Mouse (Mus musculus): ENCODE results near the gene Zfp768.
A peak's percentile ranks its signal among the peaks of the same experiment; 100 is the strongest.
"Not testable (repeated sequence)": the region's sequence is repeated elsewhere in the genome, so short reads cannot be mapped to it uniquely, and the experiment has no call there.

Zfp768 gene

DNA sequence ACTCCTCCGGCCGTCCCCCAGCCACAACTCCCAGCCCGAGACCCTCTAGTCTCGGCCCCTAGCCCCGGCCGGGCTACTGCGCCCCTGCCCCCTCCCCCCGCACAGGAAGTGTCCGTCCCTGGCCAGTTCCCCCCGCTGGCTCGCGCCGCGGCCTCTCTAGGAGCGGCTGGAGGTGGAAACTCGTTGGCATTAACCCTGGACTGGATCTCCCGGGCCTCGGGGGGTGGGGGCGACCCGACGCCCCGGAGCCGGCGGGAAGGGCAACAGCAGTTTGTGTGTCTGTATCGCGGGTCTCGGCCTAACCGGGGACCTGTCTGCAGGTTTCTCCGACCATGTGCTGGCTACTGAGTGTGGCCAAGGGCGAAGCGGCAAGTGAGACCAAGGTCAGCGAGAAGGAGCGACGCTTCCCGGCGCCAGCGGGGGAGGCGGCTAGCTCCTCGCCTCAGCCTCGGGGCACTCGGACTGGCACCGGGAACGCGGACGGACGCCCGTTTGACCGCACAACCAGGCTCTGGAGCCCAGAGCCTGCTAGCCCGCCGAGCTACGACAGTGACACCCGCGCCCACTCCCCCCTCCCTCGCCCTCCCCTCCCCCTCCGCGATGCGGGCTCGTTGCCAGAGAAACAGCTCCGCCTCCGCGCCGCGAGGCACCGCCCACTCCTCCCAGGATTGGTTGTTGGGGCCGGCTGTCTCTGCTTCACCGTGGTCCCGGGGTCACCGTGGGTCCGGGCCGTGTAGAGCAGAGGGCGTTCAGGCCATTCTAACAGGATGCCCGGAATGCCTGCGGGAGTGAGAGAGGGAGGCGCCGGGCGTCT is at the start of gene Zfp768:
Gene Zfp768, minus strand, starts transcription at position 78 of the 814 bp plus-strand sequence.
- DNase-seq (ENCODE audit: low spot score): peak; percentile 92

GRCm38 (mm10) chr7:127393944-127394333 is 48.5 kb upstream of the Zfp768 start:
- DNase-seq (ENCODE audit: low spot score): no peak

DNA sequence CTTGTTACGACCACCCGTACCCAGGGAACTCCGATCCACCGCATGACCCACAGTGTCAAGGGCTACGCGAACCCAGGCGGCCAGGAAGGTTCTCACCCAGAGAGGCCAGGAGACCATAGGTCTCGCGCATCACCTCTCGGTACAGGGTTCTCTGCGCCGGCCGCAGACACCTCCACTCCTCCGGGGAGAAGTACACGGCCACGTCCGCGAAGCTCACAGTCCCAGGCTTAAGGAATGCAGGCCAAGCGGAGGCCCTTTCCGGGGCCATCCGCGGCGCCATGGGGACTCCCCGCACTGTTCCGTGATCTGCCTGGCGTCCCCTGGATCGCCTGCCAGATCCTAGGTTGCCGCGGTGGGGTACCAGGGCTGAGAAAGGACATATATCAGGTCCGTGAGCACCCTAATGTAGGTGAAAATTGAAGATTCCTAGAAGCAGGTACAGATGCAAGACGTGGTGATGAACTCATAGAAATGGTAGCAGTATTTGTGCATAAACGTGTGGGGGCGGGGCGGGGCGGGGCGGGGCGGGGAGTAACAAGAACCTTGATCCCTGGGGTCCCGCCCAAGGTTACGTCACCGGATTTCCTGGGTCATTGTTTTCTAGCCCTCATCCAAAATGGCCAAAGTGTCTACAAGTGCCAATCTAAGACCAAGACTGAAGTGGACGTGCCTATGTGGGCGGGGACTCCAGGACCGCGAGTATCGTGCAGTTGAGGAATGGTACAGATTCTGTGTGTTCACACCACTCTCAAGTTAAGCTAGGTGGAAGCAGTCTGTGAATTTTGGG is 48.0 kb upstream of the Zfp768 start, which contains the start of gene E430018J23Rik:
Gene E430018J23Rik, minus strand, starts transcription at position 473 of the 787 bp plus-strand sequence.
- peak; percentile 99 for DNase-seq (ENCODE audit: low spot score)

DNA sequence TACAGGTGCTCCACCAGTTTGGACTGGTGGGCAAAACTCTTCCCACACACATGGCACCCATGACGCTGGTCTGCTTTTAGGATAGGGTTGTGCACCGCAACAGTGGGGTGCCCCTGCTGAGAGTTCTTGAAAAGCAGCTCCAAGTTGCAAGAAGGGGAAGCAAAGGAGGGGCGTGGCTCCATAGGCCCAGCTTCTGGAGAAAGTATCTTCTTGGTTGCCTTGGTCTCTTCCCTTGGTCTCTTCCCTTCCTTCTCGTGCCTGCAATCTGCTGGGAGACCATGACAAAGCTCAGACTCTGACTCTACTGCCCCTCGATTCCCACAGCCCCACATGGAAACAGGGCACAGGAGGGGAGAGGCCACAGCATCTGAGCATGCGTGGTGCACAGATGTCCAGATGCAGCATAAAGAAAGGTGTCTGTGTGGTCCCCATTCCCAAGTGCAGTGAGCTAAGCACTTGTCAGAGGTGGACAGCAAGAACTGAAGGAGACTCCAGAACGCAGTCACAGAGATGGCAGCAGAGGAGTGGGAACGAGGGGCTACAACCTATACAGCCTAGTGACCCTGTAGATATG is 46.9 kb upstream of the Zfp768 start:
- DNase-seq (ENCODE audit: low spot score): no peak

GRCm38 (mm10) chr7:127391538-127391937 is 46.1 kb upstream of the Zfp768 start:
- no peak for DNase-seq (ENCODE audit: low spot score)

DNA sequence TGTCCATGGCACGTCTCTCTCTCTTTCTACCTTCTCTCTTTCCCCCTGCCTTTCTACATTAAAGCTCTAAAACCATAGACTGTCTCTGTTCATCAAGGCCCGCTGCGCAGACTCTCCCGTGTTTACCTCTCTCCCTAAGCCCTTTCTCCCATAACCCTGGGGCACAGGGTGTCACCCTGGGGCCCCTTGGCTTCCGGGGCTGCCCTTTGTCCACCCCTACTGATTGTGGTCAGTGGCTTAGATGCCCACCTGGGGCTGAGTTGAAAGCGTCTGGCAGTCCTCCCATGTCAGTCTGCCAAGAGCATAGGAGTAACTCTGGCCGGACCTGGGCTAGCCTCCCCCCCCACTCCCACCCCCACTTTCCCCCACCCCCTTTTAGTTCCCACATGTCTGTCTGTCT is 44.9 kb upstream of the Zfp768 start:
- no peak for DNase-seq (ENCODE audit: low spot score)

DNA sequence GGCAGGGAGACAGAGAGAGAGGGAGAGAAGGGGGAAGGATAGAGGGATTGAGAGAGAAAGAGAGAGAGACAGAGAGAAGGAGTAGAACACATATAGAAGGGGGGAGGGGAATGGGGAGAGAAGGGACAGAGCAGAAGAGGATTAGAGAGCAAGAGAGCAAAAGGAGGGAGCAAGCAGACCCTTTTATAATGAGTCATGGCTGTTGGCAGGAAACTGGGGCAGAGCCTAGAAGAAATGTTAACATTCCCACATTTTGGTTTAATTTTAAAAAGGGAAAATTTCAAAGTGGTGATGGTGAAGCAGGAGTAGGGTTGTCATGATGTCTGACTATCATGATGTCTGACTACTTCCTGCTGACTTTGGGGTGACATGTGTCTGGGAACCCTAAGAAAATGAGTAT is 42.8 kb upstream of the Zfp768 start:
- not testable (repeated sequence) for DNase-seq (ENCODE audit: low spot score)

DNA sequence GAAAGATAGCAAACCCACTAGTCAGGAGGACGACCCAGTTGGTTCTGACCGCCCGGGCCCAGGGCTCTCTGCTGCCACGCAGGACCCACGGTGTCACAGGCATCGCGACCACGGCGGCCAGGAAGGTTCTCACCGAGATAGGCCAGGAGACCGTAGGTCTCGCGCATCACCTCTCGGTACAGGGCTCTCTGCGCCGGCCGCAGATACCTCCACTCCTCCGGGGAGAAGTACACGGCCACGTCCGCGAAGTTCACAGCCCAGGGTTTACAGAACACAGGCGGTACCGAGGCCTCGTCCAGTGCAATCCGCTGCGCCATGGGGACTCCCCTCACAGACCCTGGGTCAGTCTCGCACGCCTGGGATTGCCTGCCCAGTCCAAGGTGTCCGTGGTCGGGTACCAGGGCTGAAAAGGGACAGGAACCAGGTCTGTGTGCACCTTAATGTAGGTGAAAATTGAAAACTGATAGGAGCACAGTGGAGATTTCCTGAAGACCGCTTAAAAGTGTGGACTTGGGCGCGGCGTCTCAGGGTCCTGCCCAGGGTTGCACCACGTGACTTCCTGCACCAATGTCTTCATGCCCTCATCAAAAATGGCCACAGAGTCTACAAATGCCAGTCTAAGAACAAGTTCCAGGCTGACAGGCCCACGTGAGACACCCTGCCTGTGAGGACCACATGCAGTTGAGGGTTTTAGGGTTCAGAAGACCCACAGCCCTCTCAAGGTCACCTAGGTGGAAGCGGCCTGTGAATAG is 41.4 kb upstream of the Zfp768 start, which contains the start of gene 9130019O22Rik:
Gene 9130019O22Rik, minus strand, starts transcription at position 526 of the 752 bp plus-strand sequence.
- peak; percentile 95 for DNase-seq (ENCODE audit: low spot score)

GRCm38 (mm10) chr7:127385560-127385959 is 40.2 kb upstream of the Zfp768 start:
- not testable (repeated sequence) for DNase-seq (ENCODE audit: low spot score)

DNA sequence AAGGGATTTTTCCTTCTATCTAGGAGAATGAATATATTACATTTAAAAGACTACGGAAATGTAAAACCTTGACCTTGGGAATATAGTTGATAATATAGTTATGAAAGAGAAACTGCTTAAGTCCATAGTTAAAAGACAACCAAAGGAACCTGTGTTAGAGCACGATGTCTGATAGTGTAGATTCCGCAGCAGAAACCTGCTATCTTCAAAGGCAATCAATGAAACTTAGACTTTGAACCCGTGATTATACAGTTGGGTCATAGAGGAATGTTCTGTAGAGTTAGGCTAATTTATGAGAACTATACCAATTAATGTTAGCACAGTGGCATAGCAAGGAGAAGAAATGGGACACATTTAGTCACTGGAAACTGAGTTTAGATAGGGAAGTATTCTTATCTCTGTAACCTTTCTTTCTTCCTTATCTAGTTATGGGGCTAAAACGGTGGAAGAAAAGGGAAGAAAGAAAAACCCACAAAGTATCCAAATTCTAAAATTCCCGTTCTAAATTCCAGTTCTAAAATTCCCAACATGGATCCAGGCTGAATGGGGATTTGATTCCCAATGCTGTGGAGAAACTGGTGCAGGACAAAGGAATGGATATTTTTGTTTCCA is 33.0 kb upstream of the Zfp768 start:
- DNase-seq (ENCODE audit: low spot score): no peak

DNA sequence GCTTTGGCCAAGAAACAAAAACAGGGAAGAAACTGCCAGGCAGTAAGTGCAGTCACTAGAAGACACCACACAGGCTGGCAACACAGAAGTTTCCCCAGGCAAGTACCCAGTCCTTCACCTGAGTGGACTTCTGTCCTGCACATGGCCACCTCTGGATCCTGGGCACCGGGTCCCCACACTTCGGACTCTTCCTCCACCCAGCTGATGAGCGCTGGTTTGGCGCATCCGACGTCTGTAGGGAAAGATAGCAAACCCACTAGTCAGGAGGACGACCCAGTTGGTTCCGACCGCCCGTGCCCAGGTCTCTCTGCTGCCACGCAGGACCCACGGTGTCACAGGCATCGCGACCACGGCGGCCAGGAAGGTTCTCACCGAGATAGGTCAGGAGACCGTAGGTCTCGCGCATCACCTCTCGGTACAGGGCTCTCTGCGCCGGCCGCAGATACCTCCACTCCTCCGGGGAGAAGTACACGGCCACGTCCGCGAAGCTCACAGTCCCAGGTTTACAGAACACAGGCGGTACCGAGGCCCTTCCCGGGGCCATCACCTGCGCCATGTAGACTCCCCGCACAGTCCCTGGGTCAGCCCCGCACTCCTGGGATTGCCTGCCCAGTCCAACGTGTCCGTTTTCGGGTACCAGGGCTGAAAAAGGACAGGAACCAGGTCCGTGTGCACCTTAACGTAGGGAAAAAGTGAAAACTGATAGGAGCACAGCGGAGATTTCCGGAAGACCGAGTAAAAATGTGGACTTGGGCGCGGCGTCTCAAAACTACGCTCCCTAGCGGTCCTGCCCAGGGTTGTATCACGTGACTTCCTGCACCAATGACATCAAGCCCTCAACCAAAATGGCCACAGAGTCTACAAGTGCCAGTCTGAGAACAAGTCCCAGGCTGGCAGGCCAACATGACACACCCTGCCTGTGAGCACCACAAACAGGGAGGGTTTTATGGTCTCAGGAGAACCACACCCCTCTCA is 30.2 kb upstream of the Zfp768 start, which contains the start of gene Zfp747:
Gene Zfp747, minus strand, starts transcription at position 780 of the 975 bp plus-strand sequence.
- peak; percentile 97 for DNase-seq (ENCODE audit: low spot score)

DNA sequence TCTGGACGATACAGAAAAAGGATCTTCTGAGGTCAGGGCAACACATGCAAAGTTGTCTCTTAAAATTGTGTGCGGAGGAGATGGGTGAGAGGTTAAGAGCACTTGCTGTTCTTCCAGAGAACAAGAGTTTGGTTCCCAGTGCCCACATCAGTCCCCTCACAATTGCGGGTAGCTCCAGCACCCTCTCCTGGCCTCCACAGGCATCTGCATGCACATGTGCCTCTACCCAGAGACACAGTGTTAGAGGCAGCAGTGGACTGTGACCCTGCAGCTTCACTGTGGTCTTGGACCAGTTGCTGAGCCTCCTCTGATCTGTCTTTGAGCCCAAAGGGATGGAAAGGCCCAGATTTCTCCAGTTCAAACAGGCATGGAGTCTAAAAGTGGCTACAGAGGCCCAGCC is 26.5 kb upstream of the Zfp768 start:
- not testable (repeated sequence) for DNase-seq (ENCODE audit: low spot score)

DNA sequence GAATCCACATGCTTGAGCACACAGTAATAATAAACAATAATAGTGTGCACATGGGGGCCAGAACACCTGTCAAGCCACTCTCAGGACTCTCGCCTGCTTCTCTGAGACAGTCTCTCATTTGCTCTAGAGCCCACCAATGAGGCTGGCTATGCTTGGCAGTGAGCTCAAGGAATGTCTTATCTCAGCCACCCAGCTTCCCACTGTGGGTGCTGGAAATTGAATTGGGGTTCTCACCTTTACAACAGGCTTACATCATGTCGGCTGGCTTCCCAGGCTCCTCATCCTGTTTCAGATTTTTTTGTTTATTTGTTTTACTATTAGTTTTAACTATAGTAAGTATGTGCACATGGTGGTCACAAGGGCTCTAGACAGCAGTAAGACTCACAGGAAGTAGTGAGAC is 25.8 kb upstream of the Zfp768 start:
- no peak for DNase-seq (ENCODE audit: low spot score)

DNA sequence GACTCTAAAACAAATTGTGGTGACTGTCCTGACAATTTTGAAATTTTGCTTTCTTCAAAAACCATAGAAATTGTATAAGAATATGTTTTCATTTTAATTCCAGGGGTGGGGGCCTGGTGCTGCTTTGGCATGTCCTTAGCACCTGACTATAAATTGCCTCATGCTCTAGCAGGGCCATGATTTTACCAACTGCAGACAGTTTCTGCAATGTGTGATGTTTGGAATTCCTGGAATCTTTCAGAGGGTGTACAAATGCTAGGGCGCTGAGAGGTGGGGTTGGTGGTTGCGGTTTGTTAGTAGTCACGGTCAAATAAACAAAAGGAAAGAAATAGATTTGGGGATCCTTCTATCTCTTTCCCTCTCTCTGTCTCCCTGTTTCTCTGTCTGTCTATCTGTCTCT is 20.9 kb upstream of the Zfp768 start:
- DNase-seq (ENCODE audit: low spot score): no peak

DNA sequence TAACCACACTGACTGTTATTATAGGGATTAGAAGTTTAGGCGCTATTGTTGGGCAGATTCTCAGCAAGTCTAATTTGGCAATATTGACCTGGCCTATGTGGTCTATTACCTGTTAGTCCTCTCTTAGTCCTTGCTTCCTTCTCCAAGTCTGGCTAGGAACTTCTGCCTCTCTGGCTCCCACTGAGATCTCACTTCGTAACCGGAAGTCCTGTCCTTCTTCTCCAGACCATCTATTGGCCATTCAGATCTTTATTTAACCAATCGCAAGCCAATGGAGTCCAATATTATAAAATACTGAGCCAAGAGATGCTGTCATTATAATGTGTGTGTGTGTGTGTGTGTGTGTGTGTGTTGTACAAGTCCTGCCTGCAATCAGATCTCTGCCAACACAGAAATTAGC is 18.8 kb upstream of the Zfp768 start:
- peak; percentile 42 for DNase-seq (ENCODE audit: low spot score)

- no peak for DNase-seq (ENCODE audit: low spot score)
Measured at GRCm38 (mm10) chr7:127363475-127363921, 18.1 kb upstream of the Zfp768 start.

- peak; percentile 60 for DNase-seq (ENCODE audit: low spot score)
Measured at GRCm38 (mm10) chr7:127362418-127362817, 17.0 kb upstream of the Zfp768 start.

DNA sequence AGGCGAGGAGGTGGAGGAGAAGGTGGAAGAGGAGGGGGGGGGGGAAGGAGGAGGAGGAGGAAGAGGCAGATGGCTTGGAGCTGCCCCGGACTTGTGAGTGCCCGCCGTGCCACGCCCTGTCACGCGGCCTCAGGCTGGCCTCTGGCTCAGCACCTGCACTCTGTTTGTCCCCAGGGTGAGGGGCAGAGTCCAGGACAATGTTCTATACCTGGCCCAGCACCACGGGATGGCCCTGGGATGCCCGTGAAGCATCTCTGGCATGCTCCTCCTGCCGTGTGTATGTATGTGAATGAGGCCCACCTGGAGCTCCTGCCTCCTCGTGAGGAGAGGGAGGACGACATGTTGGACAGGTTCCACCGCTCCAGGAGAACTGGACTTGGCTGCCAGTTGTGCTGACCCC is 16.1 kb upstream of the Zfp768 start:
- DNase-seq (ENCODE audit: low spot score): no peak

DNA sequence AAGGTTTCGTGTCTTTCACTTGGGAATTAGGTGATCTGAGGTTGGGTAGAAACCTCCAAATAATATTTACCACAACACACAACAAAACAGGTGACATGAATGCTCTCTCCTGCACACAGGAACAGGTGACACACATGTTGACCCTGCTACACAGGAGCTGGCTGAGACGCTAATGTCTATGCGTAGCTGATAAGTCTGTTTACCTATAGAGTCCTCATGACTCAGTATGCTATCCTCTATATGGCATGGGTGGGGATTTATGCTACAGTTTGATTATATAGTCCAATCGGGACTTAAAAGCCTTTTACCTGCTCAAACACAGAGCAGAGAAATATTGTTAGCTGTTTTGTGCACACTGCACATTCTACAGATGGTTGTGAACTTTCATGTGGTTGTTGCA is 14.9 kb upstream of the Zfp768 start:
- no peak for DNase-seq (ENCODE audit: low spot score)

DNA sequence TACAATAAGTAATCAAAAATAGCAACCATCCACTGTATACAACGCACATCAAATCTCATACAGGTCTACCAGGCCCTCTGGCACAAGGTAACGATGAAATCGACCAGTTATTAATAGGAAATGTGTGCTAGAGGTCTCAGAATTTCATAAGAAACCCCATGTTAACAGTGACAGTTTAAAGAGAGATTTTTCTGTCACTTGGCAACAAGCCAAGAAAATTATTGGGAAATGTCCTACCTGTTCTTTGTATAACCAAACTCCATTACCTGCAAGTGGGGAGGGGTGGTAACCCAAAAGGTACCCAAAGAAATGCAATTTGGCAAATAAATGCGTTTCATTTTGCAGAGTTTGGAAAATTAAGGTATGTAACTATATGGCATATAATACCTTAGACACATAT is 13.1 kb upstream of the Zfp768 start:
- DNase-seq (ENCODE audit: low spot score): no peak
